Mouse (Mus musculus) MN1 (cell line): ENCODE results near the gene Alpk3.
"Not testable (repeated sequence)": the region's sequence is repeated elsewhere in the genome, so short reads cannot be mapped to it uniquely, and the experiment has no call there.

Source experiments
- DNase-seq: peaks from one replicate; pipeline ENCODE4 v3.0.0-alpha.2; 2016; ENCODE audit warnings: low spot score

Alpk3 gene

DNA sequence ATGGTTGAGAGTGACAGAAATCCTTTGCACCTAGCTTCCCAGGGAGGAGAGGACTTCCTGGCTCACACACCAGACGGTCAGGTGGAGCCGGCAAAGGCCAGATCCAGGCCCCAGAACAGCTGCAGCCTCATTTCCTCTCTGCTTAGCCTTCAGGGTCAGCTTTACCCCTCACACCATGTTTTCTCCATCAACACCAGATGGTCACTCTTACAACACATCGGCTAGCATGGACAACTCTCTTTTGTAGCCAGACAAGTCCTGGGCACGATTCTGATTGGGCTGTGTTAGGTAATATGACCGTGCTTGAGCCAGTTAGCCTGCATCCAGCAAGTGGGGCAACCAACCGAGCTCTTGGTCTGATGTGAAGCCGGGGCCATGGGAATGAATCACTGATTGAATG lies 74.5 kb downstream of the Alpk3 start:
- DNase-seq, result no peak

DNA sequence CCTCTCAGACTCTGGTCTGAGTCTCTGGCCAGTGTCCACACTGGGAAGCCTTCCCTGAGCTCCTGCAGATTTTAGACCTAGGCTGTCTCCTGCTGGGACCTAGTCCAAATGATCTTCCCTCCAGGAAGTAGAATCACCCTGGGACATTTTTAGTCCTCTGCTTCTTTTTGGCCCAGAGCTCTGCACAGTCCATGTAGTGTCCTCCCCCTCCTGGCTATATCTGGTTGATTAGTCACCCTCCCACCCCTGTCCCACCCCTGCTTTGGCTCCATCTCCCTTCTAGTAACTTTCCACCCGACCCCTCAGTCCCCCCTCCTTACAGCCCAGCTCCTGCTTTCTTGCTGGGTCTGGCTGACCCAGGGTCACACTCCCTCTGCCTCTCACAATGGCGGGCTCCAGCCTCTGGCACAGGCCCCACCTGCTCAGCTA lies 75.5 kb downstream of the Alpk3 start:
- peak; percentile 48 for DNase-seq

DNA sequence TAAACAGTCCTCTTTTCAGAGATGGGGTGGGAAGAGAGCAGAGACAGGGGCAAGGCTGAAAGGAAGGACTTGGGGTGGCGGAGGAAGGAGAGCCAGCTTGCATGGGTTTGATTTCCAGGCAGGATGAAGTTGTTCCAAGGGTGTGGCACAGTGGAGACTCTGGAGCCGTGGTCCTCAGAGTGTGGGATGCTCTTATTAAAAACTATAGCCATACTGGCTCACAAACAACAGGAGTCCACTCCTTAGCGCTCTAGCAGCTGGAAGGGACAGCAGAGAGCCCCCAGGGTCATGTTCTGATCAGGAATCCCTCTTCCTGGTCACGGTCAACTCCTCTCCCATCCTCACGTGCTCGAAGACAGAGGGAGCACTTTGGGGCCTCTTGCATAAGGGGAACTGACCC lies 76.0 kb downstream of the Alpk3 start:
- no peak for DNase-seq

DNA sequence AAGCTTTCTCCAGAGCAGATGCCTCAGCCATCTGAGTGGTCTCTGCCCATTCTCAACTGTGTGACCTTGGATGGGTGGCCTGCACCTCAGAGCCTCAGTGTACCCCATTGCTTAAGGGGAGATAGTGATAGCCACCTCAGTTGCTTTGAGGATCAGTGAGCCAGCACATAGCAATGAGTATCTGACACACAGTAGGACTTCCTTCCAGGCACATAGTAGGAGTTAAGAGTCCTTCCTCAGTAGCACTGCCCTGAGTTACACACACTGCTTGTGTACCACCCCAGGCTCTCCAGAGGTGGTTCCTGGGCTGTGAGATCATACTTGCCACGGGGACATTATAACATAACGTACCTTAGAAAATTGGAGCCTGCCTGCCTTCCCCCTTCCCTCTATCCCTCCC lies 76.5 kb downstream of the Alpk3 start:
- no peak for DNase-seq

DNA sequence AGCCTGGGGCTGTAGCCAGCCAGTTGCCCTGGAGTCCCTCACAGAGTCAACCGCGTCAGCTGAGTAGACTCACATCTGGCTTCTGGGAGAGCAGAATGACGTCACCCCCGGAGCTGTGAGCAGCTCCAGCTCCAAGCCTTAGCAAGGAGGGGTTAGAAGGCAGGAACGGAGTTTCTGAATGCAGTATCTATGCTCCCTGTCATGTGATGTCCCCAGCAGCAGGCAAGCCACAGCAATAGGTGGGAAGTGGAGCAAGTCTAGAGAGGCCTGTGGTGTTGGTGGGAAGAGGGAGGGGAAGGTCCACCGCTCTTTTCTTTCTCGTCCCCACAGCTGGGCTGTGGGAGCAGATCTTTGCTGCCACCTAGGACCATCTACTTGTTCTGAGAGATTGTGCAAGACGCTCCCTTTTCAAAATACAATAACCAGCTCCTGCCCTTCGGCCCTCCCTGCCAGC lies 77.2 kb downstream of the Alpk3 start:
- DNase-seq, result peak; percentile 93

DNA sequence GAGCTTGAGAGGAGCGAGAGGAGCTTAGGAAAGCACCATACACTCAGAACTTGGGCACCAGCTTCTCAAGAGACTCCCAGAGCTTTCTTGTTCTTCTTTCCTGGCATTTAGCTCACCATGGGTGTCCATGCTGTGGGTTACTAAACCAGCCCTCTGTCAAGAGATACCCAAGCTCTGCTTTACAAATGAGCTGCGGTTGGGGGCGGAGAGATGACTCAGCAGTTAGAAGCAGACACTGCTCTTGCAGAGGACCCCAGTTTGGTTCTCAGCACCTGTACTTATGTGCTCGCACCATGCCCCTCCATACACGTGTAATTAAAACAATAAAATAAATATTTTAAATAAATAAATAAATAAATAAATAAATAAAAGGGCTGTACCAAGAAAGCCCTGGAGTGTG lies 79.9 kb downstream of the Alpk3 start:
- DNase-seq, result no peak

DNA sequence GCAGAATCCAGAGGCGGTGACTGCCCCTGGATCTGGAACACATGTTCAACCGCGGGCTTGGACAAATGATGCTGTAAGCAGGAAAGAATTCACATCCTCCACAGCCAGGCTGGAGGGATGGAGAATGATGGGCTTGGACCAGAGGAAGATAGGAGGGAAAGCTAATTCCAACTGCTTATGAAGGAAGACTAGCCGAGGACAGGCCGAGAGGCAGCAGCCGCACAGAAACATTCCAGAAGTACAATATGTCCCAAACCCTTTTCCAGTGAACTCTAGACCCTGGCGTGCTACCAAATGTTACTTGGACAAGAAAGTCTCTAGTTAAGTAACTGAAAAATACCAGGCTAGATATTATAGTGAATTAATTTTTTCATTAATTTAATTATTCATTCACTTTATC lies 81.7 kb downstream of the Alpk3 start:
- no peak for DNase-seq

DNA sequence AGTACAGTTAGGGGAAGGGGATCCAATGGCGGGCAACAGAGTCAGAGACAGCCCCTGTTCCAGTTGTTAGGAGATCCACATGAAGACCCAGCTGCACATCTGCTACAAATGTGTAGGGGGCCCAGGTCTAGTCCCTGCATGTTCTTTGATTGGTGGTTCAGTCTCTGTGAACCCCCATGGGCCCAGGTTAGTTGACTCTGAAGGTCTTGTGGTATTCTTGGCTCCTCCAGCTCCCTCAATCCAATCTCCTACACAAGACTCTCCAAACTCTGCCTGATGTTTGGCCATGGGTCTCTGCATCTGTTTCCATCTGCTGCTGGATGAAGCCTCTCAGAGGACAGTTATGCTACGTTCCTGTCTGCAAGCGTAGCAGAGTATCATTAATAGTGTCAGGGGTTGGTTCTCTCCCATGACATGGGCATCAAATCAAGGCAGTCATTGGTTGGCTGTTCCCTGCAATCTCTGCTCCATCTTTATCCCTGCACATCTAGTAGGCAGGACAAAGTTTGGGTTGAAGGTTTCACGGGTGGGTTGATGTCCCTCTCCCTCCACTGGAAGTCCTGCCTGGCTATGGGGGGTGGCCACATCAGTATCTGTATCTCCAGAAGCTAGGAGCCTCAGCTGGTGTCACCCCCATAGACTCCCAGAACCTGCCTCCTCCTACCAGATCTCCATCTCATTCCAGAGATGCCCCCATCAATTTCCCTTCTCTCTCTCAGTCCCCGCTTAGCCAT lies 82.4 kb downstream of the Alpk3 start:
- DNase-seq, result no peak

DNA sequence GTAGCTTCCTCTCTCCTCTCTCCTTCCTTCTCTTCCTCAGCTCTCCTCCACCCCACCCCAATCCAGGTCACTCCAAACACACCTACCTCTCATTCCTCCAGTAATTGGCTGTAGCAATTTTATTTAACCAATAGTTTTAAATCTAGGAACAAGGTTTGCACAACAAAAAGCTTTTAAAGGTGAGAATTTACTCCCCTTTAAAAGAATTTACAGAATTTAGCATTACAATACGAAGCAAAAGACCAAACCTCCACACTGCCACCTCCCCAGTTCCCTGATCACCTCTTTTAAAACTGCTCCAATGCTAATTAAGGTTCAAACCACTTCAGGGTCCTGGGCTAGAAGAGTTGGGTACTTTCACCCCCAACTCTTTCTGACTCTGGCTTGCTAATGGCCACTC lies 84.1 kb downstream of the Alpk3 start:
- DNase-seq, result no peak

DNA sequence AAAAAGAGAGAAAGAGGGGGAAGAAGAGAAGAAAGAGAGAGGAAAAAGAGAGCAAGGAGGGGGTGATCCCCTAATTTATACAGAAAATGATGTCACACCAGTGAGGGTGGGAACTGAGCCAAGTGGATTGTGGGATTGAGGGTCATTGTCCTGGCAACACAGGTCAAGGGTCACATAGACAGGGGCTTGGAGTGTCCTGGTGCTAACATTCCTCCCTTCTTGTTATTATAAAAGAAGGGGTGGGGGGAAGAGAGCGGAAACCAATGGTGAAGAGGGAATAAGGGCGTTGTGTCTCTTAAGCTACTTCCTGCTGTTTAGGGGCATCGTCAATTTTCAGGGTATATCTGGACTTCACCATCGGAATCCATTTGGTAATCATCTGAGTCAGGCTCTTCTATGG lies 85.7 kb downstream of the Alpk3 start:
- not testable (repeated sequence) for DNase-seq

DNA sequence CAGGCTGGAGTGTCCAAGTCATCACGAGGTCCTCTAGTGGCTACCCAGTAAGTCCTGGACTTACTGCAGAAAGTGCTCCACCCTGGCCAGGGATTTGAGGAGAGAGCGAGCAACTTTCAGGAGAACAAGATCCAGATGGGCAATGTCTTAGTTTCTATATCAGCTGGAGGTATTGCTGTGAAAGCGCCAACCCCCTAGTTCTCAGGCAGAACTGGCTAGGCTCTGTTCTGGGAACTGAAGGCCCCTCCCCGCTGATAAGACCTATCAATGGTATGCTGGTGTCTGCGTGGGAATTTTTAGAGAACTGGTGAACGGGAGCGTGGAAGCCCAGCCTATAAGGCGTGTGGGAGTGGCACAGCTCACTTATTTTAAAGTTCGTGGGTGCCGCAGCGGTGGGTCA lies 92.4 kb downstream of the Alpk3 start:
- no peak for DNase-seq

DNA sequence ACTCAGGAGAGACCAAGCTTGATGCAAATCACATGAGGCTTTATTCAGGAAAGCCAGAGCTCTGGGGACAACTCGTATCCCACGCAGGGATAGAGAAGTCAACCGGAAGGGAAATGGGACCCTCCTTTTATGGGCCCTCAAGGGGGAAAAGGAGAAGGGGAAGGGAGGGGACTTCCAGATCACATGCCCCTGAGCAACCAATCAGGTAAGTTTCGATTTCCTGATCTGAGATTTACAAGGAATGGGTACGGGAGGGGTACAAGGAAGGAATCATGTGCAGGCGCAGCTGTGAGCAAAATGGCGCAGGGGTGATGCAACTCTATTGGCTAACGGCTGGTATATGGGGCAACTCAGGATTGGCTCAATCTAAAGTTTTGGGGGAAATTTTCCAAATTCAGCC lies 93.8 kb downstream of the Alpk3 start:
- no peak for DNase-seq

DNA sequence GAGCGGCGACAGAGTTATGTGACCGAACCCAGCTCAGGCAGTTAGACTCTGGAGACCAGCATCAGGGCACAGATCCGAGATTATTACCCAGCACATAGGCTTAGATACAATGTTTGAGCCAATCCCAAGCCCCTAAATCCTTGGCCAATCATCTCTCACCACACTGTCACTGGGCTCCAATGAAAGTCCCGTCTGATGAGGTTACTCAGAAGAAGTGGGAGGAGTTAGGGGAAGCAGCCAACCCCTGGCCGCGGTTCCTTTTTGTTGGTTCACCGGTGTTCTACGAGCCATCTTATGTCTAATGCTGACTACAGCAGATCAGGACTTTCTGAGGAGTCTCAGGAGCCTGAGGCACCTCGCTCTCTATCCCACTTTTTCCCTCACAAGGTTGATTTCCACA lies 94.9 kb downstream of the Alpk3 start:
- DNase-seq, result no peak

DNA sequence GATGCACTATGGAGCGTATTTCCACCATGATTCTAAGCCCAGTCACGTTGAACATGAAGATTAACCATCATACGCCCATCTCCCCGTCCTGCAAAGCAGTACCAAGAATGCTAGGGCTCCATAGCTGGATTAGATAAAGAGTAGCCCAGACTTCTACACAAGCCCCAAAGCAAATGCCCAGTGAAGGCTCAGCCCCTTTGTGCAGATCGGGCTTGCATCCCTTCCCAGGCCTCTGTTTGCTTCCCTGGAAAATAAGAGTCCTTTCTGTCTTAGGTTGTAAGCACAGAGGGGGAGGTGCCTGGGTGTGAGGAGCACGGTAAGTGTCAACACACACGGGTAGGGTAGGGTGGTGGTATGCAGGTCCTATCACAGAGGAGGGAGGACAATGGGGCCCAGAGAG lies 95.4 kb downstream of the Alpk3 start:
- DNase-seq, result no peak

DNA sequence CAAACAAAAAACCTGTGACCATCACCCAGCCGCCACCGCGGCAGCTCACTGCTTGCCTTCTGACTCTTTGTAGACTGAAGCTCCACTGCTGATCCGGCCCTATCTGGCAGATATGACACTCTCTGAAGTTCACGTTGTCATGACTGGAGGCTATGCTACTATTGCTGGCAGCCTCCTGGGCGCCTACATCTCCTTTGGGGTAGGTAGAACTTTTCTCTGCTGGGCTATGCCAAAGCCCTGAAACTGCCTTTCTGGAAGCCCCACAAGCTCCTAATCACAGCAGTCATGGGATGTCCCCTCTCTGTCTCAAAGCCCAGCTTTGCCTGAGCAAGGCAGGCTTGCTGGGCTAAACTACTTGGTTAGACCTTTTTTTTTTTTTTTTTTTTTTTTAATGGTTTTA lies 95.9 kb downstream of the Alpk3 start:
- DNase-seq, result no peak

DNA sequence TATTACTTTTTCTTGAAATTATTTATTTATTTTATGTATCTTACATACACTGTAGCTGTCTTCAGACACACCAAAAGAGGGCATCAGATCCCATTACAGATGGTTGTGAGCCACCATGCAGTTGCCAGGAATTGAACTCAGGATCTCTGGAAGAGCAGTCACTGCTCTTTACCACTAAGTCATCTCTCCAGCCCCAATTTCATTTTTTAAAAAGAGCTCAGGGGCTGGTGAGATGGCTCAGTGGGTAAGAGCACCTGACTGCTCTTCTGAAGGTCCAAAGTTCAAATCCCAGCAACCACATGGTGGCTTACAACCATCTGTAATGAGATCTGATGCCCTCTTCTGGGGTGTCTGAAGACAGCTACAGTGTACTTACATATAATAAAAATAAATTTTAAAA lies 96.8 kb downstream of the Alpk3 start:
- not testable (repeated sequence) for DNase-seq

DNA sequence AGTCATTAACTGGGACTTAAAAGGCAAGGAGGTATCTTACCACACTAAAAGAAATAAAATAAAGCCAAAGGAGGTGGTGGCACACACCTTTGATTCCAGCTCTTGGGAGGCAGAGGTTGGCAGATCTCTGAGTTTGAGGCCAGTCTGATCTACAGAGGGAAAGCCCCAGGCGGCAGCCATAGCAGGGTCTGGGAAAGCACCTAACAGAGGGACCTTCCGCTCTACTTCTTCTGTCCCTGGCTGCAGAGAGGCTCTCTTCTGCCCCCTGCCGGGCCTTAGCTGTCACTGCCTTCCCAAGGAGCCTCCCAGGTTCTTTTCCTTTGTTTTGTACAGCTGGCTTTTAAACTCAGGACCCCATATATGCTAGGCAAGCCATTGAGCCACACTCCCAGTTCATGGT lies 97.6 kb downstream of the Alpk3 start:
- peak; percentile 77 for DNase-seq
